Mouse (Mus musculus): ENCODE results near the gene Rap1b.

The Rap1b gene

DNA sequence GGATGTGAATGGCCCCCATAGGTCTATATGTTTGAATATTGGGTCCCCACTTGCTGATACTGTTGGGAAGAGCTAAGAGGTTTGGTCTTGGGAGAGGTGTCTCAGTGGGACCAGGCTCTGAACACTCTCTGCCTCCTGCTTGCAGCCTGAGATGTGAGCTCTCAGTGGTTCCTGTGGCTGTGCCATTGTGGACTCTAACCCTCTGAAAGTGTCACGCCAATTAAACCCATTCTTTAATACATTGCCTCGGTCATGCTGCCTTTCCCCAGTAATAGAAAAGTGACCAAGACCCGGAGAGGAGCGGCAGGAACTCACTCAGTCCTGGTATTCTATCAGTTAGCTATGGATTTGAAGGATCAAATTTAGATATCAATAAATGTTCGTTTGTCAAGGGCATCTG lies 12.4 kb upstream of the Rap1b start:
- no peak for DNase-seq (ENCODE audit: low spot score)

DNA sequence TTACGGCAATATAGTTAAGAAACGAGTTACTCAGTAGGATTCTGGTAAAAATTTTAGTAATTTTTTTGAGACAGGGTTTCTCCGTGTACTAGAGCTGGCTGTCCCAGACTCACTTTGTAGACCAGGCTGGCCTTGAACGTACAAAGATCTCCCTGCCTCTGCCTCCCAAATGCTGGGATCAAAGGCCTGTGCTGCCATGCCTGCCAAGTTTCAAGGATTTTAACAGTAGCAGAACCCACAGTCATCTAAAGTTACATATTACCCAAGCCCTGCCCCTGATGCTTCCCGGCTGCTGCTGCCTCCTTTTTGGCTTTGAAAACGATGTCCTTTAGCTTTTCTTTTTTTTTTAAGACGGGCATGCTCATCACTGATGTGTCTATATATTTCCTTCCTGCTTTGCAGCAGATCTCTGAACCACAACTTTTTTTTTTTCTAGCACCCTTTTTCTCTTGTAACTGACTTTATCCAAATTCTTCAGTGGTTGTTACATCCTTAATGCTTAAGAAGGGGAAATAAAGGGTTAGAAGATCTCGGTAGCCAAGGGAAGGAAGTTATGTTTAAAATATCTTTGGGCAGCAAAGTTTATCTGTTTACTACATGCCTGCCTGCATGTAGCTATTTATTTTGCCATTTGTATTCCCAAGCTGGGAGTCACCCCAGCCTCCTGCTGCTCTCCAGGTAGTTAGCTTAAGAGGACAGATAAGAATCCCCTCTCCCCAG lies 10.3 kb upstream of the Rap1b start:
- DNase-seq (ENCODE audit: low spot score): no peak

DNA sequence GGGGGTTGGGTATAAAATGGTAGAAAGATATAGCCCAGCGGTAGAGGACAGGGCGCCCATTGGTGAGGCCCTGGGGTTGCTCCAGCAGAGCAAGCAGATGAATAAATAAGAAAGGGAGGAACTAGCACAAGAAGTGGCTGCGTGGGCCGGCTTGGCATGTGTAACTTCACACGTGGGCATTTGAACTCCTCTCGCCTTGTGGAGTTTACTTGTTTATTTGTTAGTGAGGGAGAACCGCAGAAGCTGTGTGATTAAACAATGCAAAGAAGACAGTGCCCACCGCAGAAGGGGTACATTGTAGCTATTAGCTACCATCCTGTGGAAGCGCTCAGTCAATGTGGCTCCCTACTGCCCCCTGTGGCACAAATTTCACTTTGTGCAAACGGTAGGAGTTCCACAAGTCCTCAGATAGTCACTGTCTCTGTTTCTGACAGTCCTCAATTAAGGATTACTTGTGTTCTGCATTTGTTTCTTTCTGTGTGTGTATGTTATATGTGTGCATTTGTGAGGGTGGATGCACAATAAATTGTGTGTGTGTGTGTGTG lies 6.9 kb upstream of the Rap1b start:
- no peak for DNase-seq (ENCODE audit: low spot score)

DNA sequence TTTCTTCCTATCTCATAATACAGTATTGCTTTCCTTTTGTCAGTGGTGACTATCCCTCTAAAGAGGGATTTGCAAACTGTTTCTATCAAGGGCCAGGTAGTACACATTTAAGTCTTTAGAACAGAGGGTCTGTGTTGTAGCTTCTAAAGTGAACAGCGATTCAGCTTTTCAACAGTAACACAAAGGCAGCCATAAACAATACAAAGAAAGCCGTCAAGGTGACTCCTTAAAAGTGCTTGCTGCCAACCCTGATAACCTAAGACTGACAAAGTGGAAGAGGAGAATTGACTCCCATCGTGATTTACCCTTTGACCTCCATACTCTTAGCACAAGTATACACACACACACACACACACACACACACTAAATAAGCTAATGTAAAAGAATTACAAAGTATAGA lies 3.1 kb upstream of the Rap1b start:
- DNase-seq (ENCODE audit: low spot score): no peak

DNA sequence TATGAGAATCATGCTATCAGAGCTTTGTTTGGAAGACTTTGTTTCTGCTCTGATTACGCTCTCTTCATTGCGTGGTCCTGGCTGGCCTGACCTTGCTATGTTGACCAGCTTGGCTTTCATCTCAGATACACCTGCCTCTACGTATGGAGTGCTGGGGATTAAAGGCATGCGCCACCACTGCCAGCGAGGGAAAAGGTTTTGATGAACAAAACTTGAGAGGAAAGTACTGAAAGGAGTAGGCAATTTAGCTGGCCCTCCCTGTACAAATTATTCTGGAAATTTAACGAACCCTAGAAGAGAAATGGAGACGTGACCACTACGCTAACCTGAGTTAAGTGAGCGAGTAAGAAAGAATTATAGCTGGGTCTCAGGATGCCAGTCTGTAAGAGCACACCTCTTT lies 961 bp upstream of the Rap1b start:
- DNase-seq (ENCODE audit: low spot score): no peak

DNA sequence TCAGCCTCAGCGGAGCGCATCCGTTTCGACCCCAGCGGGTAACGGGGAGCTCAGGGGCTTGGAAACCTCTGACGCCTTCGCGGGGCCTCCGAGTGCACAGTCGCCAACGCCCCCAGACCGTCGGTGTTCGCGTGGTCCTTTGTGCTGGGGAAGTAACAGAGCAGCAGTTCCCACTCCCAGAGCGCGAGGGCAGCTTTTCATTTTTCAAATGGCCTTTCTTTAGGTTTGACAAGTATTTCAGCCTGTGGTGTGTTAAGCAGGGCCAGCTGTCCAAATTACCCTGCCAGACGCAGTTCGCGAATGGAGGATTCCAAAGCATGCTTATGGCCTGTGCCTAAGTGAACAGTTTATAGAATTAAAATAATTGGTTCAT lies 411 bp upstream of the Rap1b start:
- peak; percentile 56 for DNase-seq (ENCODE audit: low spot score)

DNA sequence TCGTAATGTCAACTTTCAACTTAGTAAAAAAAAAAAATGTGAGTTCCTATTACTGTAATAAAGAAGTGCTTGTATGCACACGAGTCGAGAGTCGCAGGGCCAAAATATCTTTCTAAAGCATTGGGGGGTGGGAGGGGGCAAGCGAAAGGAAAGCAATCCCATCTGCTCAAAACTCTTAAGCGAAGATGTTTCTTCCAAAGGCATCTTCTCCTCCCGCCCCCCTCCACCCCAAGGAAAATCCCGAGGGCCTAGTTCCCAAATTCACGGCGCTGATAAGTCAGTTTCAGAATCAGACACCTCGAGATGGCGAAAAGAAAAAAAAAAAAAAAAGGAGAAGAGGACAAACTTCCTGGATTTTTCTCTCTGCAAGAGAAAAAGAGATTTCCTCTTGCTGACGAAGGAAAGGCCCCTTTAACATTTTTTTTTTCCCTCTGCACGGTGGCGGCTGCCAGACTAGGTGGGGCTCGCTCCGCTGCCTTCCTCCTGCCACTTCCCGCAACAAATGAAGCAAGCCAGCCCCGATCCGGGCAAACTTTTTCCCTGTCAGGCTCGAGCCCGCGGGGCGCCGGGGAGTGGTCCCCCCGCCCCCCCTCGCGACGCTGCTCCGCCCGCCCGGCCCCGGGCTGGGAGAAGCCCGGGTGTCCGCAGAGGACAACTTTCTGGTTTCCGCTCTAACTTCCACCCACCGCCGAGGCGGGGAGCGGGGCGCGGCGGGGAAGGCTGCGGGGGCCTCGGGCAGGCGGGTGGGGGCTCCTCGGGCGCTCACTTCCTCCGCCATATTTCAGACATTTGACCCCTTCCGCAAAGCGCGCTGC lies 846 bp downstream of the Rap1b start:
- peak; percentile 67 for DNase-seq (ENCODE audit: low spot score)

DNA sequence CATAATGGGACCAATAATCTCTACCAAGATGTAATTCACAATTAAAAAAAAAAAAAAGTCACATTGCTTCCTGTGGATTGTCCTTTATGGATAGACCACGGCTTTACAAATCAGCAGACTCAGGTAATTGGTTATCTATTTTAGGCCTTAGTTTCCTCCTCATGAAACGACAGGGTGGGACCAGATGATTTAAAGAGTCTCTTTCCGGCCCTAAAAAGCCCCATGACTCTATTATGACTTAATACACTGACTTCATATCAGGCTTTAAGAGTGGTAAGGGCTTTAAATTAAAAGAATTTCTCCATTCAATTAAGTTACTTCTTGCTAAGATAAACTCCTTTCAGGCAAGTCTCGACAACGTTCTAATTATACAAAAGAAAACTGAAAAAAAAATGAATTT lies 1.6 kb downstream of the Rap1b start:
- DNase-seq (ENCODE audit: low spot score): no peak

DNA sequence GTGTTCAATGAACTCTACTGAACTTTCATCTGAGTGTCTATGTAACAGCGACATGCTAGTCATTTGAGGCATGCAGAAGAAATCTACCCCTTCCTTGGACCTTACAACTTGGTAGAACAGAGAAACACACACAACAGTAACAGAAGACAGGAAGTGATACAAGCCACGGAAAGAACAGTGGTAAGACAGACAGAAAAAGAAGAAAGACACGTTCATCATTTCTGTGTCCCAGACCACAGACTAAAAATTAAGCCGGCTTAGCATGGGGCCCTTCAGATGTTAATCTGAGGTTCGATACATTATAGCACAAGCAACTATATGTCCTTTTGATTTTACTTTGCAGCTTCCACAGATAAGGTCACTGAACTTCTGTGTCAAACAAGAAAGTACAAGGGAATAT lies 2.1 kb downstream of the Rap1b start:
- DNase-seq (ENCODE audit: low spot score): no peak

DNA sequence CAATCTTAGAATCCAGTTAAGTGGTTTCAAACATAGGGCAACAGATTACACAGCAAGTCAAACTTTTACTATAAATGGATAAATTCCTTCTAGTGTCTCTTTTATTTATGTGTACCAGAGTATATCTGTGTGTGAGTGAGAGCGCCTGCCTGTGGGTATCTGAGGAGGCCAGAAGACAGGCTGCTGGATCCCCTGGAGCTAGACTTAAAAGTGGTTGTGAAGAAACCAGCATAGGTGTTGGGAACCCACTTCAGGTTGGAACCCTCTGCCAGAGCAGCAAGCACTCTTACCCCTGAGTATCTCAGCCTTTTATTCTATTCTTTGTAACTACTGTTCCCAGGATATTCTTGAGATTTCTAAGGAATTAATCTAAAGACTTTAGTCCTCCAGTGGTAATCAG lies 4.1 kb downstream of the Rap1b start:
- no peak for DNase-seq (ENCODE audit: low spot score)

DNA sequence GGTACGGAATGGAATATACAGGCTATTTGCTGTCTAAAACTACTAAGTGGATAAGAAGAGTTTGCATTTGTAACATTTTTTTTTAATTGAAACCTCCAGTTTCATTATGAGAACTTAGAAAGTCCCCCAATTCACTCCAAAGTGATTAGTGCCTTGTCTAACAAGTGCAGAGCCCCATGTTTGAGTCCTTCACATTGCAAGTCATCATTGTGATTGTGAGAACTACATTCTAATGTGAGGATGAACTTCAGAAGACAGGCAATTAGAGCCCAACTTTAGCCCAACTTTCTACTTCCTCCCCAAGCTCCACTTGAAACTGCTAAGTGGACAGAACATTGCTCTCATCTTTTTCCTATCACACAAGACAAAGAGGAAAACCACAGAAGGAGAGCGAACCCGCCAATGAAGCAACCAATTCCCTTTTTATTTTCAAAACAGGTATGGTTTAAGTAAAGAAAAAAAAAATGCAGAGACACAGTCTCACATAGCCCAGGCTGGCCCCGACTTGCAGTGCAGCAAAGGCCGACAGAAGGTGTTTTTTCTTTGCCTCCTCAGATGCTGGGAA lies 5.3 kb downstream of the Rap1b start:
- no peak for DNase-seq (ENCODE audit: low spot score)

DNA sequence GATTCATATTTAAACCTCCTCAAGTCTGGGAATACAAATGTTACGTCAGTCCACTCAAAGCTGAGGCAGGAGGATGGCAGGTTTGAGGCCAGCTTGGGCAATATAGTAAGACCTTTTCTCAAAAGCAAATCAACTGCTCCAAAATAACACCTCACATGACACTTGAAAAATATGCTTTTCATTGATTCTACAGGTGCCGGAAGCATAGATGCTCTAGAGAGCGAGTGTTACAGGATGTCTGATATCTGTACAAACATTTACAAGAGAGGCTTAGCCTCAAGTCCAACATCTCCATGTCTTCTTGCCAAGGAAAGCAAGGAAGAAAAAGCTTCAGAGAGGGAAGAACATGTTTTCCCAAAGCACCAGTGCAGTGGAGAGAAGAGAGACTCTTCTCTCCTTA lies 6.1 kb downstream of the Rap1b start:
- DNase-seq (ENCODE audit: low spot score): no peak

DNA sequence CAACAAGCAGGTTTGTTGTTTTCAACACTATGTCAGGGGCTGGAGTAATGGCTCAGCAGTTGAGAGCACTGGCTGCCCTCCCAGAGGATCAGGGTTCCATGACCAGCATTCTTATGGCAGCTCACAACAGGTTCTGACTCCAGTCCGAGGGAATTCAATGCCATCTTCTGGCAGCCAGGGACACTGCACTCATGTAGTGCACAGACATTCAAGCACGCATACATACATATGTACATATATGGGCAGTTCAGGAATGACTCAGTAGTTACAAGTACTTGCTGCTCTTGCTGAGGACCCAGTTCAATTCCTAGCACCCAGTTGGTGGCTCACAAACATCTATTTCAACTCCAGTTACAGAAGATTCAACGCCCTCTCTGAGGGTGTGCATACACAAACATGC lies 6.9 kb downstream of the Rap1b start:
- peak; percentile 14 for DNase-seq (ENCODE audit: low spot score)

DNA sequence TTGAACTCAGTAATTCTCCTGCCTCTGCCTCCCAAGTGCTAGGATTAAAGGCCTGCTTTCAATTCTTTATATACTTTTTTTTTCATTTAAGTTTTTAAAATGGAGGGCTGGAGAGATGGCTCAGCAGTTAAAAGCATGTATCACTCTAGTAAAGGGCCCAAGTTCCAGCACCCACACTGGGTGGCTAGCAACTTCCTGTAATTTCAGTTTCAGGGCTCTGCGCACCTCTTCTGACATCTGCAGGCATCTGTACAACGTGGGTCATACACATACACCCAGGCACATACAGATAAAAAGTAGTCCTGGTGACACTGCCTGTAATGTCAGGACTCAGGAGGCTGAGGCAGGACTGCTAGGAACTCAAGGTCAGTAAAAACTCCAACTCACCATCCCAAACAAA lies 9.5 kb downstream of the Rap1b start:
- no peak for DNase-seq (ENCODE audit: low spot score)

DNA sequence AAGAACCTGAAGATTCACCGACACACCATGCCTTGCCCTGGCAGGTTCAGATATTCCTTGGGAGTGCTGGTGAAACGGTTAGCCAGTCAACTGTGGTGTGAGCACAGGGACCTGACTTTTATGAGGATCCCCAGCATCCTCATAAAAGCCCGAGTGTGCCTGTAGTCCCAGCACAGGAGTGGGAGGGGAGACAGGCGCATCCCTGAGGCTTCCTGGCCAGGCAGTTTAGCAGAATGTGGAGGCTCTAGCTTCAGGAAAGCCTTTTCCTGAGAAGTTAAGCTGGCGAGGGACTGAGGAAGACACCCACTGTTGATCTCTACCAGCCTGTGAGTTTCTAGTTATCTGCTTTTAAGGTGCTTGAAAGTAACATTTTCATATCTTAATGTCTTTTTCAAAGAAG lies 10.4 kb downstream of the Rap1b start:
- DNase-seq (ENCODE audit: low spot score): no peak

DNA sequence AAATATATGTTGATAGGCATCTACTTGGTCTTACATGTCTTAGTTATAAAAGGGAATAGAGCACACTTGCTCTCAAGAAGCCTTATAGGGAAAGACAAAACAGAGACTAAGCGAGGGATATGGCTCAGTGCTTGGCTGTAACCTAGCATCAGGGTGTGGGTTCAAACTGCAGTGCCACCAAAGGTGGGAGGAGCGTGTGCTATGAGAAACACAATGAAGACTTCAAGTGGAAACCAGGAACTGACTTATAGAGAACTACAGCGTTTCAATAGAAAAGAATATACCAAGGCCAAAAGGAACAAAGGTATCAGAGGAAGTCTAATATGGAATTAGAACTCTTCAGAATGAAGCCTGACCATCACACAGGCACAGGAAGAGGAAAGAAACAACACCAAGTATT lies 15.0 kb downstream of the Rap1b start:
- no peak for DNase-seq (ENCODE audit: low spot score)

DNA sequence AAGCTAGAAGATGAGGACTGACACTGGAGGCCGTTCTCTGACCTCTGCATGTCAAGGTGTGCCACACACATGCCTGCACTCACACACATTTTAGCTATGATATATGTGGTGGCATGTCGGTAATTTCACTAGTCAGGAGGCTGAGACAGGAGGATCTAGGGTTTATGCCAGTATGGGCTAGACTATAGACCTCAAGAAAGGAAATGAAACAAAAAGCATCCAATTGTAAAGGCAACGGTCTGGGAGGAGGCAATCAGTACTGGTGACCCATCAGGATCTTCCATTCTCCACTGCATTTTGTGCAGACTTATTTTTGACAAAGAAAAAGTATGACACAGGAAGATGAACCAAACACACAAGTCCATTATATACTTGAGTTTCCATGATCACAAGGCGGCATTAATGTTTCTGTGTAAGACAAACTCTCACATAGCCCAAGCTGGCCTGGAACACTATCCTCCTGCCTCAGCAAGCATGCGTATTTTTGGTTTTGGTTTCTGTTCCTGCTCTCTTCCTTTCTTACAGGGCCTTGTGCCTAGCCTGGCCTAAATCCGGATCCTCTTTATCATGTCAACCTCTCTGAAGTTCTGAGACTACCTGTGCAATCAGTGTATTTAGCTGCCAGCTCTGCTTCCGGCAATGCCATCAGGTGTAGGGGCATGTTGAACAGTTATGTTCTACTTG lies 16.2 kb downstream of the Rap1b start:
- no peak for DNase-seq (ENCODE audit: low spot score)

DNA sequence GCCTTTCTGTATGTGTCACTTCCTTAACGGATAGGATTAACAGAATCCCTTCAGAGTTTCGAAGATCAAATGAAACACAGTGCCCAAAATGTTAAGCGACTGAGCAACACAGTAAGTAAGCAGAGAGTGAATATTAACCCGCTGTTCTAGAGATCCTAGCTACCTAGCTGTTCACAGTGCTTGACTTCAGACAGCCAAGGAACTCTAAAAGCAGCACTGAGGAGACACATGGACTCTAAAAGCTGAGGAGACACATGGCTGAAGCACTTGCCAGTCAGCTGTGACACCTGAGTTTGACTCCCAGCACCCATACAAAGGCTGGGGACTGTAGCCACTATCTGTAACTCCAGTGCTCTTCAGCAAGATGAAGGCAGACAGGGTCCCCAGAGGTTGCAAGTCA lies 16.8 kb downstream of the Rap1b start:
- no peak for DNase-seq (ENCODE audit: low spot score)

DNA sequence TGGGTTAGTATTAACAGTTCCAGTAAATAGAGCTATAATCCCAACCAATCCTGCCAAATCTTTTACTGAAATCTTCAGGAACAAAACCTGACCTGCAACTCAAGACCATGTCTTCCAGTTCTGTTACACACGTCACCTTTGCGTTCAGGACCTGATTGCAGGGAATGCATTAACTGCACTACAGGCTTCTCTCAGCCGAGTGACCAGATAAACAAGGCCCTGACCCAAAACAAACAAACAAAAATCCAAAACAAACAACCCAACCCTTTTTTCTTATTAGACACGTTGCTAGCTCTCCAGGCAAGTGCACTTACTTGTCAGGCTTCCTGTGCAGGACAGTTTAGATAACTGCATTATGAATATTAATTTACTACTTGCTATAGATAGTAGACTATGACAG lies 17.3 kb downstream of the Rap1b start:
- peak; percentile 59 for DNase-seq (ENCODE audit: low spot score)

DNA sequence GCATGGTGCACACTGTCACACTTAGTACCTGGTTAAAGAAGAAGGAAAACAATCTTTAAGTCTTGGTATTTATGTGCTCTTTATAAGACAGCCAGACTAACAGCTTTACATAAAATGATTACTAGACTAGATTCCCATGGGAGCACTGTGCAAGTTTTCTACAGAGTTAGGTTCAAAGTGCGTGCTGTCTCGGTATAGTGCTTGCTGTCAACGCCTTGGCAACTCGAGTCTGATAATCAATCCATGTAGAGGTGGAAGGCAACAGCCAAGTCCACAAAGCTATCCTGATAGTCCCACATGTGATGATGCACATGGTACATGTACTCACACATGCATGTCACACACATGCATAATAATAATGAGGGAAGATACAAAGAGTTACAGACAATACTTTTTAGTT lies 21.2 kb downstream of the Rap1b start:
- DNase-seq (ENCODE audit: low spot score): no peak

DNA sequence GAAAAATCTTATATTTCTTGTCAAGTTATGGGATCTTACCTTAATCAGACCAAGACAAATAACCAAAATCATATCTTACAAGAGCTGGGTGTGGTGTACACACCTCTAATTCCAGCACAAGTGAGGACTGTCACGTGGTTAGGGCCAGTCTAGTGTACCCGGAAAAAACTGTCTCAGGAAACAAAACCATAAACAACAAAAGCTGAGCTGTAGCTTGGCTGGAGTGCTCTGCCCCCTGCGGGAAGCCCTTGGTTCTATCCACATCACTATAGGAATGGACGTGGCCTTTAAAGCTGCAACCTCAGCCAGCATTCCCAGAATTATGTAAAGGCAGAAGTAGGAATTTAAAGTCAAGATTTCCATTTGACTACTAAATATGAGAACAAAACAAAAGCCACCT lies 21.7 kb downstream of the Rap1b start:
- no peak for DNase-seq (ENCODE audit: low spot score)

DNA sequence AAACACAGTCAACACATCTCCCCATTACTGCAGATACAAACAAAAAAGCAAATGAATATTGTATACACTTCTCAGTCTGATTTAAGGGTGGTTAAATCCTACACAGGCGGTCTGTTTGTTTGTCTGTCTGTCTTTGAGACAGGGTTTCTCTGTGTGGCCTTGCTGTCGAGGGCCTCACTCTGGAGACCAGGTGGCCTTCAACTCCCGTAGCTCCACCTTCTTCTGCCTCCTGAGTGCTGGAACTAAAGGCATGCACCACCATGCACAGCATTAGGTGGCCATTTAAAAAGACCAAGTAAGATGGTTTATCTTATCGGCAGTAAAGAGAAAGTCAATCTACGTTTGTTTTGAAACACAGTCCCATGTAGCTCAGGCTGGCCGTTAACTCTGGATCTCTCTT lies 22.5 kb downstream of the Rap1b start:
- no peak for DNase-seq (ENCODE audit: low spot score)

DNA sequence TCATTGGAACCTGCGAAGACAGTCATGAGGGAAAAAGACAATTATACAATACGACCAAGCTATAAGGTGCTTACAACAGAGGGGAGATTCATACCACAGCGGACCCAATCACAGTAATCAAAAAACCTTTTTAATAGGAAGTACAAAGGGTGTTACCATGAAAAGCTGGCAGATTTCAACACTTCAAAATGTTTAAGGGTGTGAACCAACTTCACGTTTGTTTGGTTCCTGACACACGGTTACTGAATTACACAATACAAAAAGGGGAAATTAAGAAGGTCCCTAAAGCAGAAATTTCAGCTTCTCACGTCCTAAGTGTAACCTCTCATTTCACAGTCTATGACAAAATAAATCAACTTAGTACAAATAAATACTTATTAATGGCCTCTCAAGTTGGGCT lies 27.2 kb downstream of the Rap1b start:
- DNase-seq (ENCODE audit: low spot score): no peak

All from adipocyte (in vitro differentiated cells).